In the genomic region with DNA sequence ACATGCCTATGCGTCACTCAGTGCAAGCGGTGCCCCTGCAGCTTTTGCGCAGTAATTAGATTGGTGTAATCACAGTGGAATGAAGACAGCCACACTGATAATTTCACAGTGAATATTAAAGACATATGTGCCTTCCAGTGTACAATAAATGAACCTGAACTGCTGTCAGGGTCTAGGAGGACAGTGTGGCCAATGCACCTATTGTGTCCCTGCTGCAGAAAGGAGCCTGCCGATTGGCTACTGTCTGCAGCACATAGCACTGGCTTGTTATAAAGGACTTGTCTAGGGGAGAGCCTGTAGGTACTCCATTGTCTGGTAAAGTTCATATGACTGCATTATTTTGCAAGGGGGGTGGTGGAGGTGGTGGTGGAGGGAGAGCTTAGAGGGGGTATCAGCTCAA, we compare ENCODE assay signal across 11 mouse cellular contexts.
A peak's percentile ranks its signal among the peaks of the same experiment; 100 is the strongest.
DNase-seq lines count a peak whose midpoint lies in the region; ATAC-seq and TF ChIP-seq lines count a peak whose summit lies in the region.
"Had no signal": no experiment of that assay in that cellular context is flagged by ENCODE, and none has a peak within 500 bp of the region (broad histone marks: within the 10 kb centered on the region; RNA-seq: fewer than 3 reads in every experiment).

No protein-coding gene starts in this region.

- peaks cover 12% of the 10 kb centered on the region; the same call in 1 of the 2 replicates for H3K4me1 ChIP-seq in stomach, embryonic 14.5 days (ENCODE audit: control insufficient read depth, insufficient read depth, low read length)
- H3K4me1 ChIP-seq in stomach, postnatal 0 days (replicated peaks; ENCODE audit: control insufficient read depth, insufficient read depth): no peaks in the 10 kb centered on the region

- no peaks in the 10 kb centered on the region for H3K27me3 ChIP-seq in stomach, embryonic 14.5 days (ENCODE audit: control insufficient read depth, insufficient read depth, low read length)
- no peaks in the 10 kb centered on the region for H3K27me3 ChIP-seq in stomach, postnatal 0 days (ENCODE audit: control insufficient read depth, insufficient read depth, low read length)
- H3K27me3 ChIP-seq: CH12.LX; limb, embryonic 15.5 days had no signal

- H3K4me2 ChIP-seq in stomach, embryonic 14.5 days (replicated peaks; ENCODE audit: low read depth, low read length): no peak overlapping the region
- H3K4me2 ChIP-seq in stomach, postnatal 0 days (replicated peaks; ENCODE audit: low read depth): no peak overlapping the region

- no peak overlapping the region for H3K27ac ChIP-seq in stomach, embryonic 14.5 days (ENCODE audit: low read length)
- H3K27ac ChIP-seq in stomach, postnatal 0 days (replicated peaks): no peak overlapping the region
- H3K27ac ChIP-seq: limb, embryonic 15.5 days had no signal

- no peaks in the 10 kb centered on the region for H3K9me3 ChIP-seq in stomach, embryonic 14.5 days (ENCODE audit: control insufficient read depth, low read depth, low read length)
- H3K9me3 ChIP-seq in stomach, postnatal 0 days (ENCODE audit: control insufficient read depth, low read length): no peaks in the 10 kb centered on the region
- H3K9me3 ChIP-seq: limb, embryonic 15.5 days had no signal

- H3K4me3 ChIP-seq in stomach, embryonic 14.5 days (ENCODE audit: low read depth, low read length): no peak overlapping the region
- no peak overlapping the region for H3K4me3 ChIP-seq in stomach, postnatal 0 days (ENCODE audit: low read depth, low read length)

- TF ChIP-seq EP300 in stomach, postnatal 0 days (optimal IDR thresholded peaks at IDR 0.05): no peak

- TF ChIP-seq CTCF in stomach, postnatal 0 days (IDR thresholded peaks at IDR 0.05; ENCODE audit: low read depth): no peak

- intact Hi-C loops in left cerebral cortex, postnatal 4 days (cut with DNase I): loop anchor here (5.0 to 10.0 kb wide), 6 partner anchors 104 to 916 kb away; no protein-coding TSS in a partner anchor

- 93% methylated on average over 4 of the region's 4 CpGs for WGBS in stomach, embryonic 14.5 days
- WGBS in stomach, postnatal 0 days: 78% methylated on average over 4 of the region's 4 CpGs

- ATAC-seq in stomach, embryonic 14.5 days (ENCODE audit: insufficient number of reproducible peaks, insufficient read depth, low FRiP score, low read depth): 0 out of 2 replicates have a peak, but pooled peaks have one; percentile 23
- no peak for ATAC-seq in stomach, postnatal 0 days (ENCODE audit: low FRiP score, low TSS enrichment)
- no peak for ATAC-seq in inflammation-experienced regulatory T-cells, adult 6 months

- DNase-seq in stomach, postnatal 0 days (ENCODE audit: low spot score): no peak
- peak; percentile 51 to 74 for DNase-seq in frontal cortex, postnatal 36 days (ENCODE audit: low spot score in 2 of 2)
- DNase-seq in left cerebral cortex, postnatal 4 days: peak; percentile 39
- no peak for DNase-seq in gastrocnemius, postnatal 25 days
- DNase-seq in kidney, adult 9 months: no peak
- no peak for DNase-seq in thymus, postnatal 4 days
- DNase-seq: heart, adult 18-20 months had no signal

- no peak overlapping the region for H3K9ac ChIP-seq in stomach, embryonic 14.5 days (replicated peaks; ENCODE audit: low read depth, low read length)
- no peak overlapping the region for H3K9ac ChIP-seq in stomach, postnatal 0 days (ENCODE audit: low read length)
- H3K9ac ChIP-seq: limb, embryonic 15.5 days had no signal

- H3K36me3 ChIP-seq in stomach, embryonic 14.5 days (ENCODE audit: control insufficient read depth, insufficient read depth, low read length): no peaks in the 10 kb centered on the region
- no peaks in the 10 kb centered on the region for H3K36me3 ChIP-seq in stomach, postnatal 0 days (ENCODE audit: control insufficient read depth, insufficient read depth, low read length)
- H3K36me3 ChIP-seq: limb, embryonic 15.5 days had no signal

Comparison
In these comparisons a context has a peak if more than half of its experiments do, and no peak if none do; other contexts are left out.
1. DNase-seq: peak in frontal cortex, postnatal 36 days (2 of 2) and left cerebral cortex, postnatal 4 days (single experiment); none in stomach, postnatal 0 days (single experiment), gastrocnemius, postnatal 25 days (single experiment), kidney, adult 9 months (single experiment) and thymus, postnatal 4 days (single experiment).